Mouse (Mus musculus) liver, adult (tissue): ENCODE results near the gene Ankrd12.

Experiments used
- GATA4 ChIP-seq: IDR thresholded peaks from 2 replicates; pipeline ENCODE4 v1.6.1; 2014; ENCODE audit warnings: mild to moderate bottlenecking, low read length; ENCODE audit not compliant: insufficient replicate concordance

Ankrd12 gene

DNA sequence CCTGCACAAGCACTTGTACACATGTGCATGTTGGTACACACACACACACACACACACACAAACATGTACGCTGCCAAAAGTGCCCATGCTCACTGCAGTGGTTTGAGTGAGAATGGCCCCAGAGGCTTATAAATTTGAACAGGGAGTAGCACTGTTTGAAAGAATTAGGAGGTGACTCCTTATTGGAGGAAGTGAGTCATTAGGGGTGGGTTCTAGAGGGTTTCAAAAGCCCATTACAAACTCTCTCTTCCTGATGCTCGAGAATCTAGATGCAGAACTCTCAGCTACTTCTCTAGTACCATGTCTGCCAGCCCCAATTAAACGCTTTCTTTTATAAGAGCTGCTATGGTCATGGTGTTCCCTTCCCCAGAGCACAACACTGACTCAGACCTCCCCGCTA lies 28.1 kb downstream of the Ankrd12 start:
- no peak for TF ChIP-seq GATA4

- no peak for TF ChIP-seq GATA4
Measured at GRCm38 (mm10) chr17:66048199-66048598, 28.7 kb downstream of the Ankrd12 start.

DNA sequence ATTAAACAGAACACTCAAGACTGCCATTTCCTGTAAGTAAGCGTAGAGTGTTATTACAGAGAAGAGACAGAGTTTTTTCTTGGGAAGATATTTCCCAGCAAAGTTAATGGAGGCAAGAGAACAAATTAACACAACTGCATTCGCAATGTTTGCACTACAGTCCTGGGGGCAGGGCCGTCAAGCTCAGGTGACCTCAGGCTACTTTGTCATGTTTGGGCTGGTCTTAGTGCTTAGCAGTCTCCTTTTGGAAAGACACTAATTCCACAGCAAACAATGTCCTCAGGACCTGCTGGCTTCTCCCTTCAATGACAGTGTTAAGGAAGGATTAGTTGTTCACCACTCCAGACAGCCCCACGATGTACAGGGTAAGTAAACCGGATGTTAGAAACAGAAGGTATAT lies 35.9 kb downstream of the Ankrd12 start:
- no peak for TF ChIP-seq GATA4

DNA sequence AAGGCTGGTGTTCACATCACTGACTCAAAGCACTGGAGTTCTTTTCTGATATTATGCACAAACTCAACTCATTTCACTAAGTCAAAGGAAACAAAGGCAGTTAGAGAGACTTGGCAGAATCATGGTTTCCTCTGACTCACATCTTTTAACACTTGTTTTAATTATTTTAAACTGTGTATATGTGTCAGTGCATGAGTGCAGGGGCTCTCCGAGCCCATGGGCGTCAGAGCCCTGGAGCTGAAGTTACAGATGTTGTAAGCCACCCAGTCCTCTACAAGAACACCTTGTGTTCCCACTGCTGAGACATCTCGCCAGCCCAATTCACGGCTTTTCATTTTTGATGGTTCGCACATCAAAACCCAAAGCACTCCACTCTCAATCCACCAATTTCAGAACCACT lies 43.6 kb downstream of the Ankrd12 start:
- TF ChIP-seq GATA4, result no peak

- no peak for TF ChIP-seq GATA4
Measured at GRCm38 (mm10) chr17:66031991-66032390, 44.9 kb downstream of the Ankrd12 start.

DNA sequence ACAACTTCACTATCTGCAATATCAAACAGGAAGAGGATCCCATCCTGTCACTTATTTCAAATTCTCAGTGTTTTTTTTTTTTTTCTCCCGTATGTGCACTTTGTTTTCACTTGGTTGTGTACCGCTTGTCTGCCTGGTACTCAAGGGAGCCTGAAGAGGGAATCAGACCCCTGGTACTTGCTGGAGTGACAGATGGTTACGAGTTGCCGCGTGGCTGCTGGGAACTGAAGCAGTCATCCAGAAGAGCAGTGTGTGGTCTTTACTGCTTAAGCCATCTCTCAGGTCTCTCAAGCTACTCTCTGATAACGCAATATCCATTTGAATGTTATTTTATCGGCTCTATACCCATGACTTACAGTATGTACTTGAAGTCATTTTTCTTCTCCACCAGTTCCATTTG lies 52.7 kb downstream of the Ankrd12 start:
- TF ChIP-seq GATA4, result no peak

DNA sequence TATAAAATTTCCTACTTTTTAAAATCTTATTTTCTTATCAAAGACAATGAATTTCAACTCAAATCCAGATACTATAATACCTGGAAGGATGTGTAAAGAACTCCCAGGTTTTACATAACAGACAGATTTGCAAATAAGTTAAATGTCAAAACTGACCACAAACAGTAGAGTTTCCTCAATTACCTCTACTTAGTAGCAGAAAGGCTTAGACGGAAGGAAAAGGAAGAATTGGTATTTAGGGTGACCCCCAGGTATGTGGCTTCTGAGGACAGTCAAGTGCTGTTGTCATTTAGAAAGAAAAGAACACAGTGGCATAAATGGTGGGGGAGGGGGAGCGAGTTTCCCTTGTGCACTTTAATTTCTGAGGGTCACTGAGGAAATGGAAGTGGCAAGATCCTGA lies 65.1 kb downstream of the Ankrd12 start:
- no peak for TF ChIP-seq GATA4

DNA sequence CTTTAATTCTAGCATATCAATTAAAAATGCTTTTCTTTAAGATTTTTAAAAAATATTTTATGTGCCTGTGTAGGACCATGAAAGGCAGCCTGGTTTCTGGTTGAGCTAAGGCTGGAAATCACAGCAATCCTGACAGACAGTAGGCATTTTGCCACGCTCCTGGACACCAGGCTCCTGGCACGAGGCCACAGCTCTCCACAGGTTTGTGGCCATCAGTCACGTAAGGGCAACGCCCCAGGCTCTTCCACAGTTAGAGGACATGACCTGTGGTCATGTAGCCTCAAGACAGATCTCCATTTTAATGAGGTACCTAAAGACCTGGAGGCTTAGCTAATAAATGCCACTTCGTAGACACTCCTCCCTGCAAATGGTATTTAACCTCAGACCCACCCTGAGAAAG lies 69.0 kb downstream of the Ankrd12 start:
- TF ChIP-seq GATA4, result no peak

DNA sequence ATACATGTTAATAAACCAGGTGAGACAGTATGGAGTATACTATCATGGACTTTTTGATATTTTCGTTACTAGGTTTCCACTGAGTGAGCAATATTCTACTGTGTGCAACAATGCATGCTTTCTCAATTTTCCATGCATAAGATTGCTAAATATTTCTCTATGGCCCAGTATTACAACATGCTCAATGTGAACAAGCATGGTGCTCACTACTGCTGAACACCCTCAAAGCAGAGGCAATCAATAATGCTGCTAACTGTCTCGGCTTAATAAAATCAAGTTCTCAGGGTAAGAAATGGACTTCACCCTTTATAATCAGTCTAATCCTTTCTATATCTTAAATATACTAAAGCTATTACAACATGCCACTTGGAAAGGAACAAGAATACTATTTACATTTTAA lies 69.4 kb downstream of the Ankrd12 start:
- TF ChIP-seq GATA4, result no peak

DNA sequence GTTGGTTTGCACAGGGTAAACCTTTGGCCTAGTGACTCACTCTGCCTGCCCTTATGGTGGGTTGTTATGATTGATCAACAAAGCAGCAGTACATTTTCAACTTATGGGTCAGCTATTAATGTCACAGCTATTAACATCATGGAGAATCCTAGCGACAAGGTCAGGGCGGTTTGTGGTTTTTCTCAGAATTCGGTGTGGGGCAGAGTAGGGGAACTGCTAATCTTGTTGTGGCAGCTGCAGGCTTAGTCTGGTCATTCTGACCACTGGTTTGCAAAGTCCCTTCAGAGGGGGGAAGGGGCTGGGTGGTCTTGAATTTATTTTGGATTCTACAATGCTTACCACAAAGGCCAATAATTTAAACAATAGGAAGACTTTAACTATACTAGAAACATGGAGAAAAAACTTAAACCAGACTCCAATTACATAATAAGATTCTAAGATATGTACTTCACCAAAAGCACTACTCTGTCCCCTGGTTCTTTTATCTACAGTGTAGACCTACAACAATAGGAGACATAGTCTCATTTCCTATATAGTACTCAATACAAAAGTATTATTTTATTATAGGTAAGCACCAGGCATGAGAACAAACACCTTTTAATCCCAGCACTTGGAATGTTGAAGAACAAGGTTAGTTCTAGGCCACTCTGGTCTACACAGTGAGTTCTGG lies 88.6 kb downstream of the Ankrd12 start:
- TF ChIP-seq GATA4, result no peak

- TF ChIP-seq GATA4, result no peak
Measured at GRCm38 (mm10) chr17:65967751-65968150, 109.1 kb downstream of the Ankrd12 start.

DNA sequence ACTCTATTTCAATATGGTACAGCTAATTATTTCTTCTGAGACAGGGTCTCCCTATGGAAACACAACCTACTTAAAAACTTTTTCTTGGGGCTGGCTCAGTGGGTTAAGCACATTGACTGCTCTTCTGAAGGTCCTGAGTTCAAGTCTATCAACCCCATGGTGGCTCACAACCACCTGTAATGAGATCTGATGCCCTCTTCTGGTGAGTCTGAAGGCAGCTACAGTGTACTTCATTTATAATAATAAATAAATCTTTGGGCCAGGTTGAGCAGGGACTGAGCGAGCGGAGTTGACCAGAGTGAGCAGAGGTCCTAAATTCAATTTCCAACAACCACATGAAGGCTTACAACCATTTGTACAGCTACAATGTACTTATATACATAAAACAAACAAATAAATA lies 114.6 kb downstream of the Ankrd12 start:
- TF ChIP-seq GATA4, result no peak

GRCm38 (mm10) chr17:65961606-65962136 lies 115.2 kb downstream of the Ankrd12 start:
- no peak for TF ChIP-seq GATA4

- no peak for TF ChIP-seq GATA4
Measured at GRCm38 (mm10) chr17:65959011-65959410, 117.9 kb downstream of the Ankrd12 start.

GRCm38 (mm10) chr17:65958366-65958765 lies 118.5 kb downstream of the Ankrd12 start:
- no peak for TF ChIP-seq GATA4

GRCm38 (mm10) chr17:65957782-65958325 lies 119.0 kb downstream of the Ankrd12 start:
- no peak for TF ChIP-seq GATA4
